Comparison of ENCODE assay signal across 29 mouse cellular contexts in the genomic region with DNA sequence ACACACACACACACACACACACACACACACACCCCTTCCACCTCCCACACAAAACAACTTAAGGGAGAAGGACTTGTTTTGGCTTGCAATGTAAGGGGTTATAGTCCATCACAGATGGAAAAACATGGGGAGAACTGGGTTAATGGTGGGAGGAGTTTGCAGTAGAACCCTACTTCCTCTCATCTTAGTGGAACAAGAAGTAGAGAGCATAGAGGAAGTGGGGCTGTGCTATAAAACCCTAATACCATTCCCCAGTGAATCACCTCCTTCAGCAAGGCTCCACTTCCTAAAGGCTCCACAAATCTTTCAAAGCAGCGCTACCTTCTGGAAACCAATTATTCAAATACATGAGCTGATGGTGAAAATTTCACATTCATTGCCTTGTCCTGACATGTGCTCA. TPM values are rescaled to one million over a fixed set of nuclear protein-coding genes. Genes with fewer than 3 reads are reported as not detected.
DNase-seq lines count a peak whose midpoint lies in the region; ATAC-seq and TF ChIP-seq lines count a peak whose summit lies in the region.
"Had no signal": no experiment of that assay in that cellular context is flagged by ENCODE, and none has a peak within 500 bp of the region (broad histone marks: within the 10 kb centered on the region; RNA-seq: fewer than 3 reads in every experiment).

No protein-coding gene starts in this region.

- no peak for TF ChIP-seq CTCF in kidney, adult 2 months (conservative IDR thresholded peaks at IDR 0.05; ENCODE audit: insufficient read depth, insufficient read length, low read depth, low read length)
- no peak for TF ChIP-seq CTCF in CH12.LX (conservative IDR thresholded peaks at IDR 0.05 in 1 of 2, IDR thresholded peaks at IDR 0.05 in 1 of 2; ENCODE audit: low read depth in 2 of 2, low read length in 2 of 2)
- no peak for TF ChIP-seq CTCF in bone marrow macrophage, adult 2 months (IDR thresholded peaks at IDR 0.05; ENCODE audit: low read depth, low read length)
- no peak for TF ChIP-seq CTCF in hindbrain, postnatal 0 days (IDR thresholded peaks at IDR 0.05; ENCODE audit: low read depth)

- peak; percentile 51 for ATAC-seq in megakaryocyte, adult 5-6 weeks (ENCODE audit: poor library complexity, severe bottlenecking)
- no peak for ATAC-seq in hindbrain, postnatal 0 days
- ATAC-seq: forebrain, embryonic 16.5 days; hindbrain, embryonic 16.5 days; intestine, embryonic 15.5 days; Patski had no signal

- TF ChIP-seq RAD21 in CH12.LX (IDR thresholded peaks at IDR 0.05; ENCODE audit: low read depth, low read length) = no peak

- H3K4me1 ChIP-seq in kidney, adult 2 months (ENCODE audit: control insufficient read depth, insufficient read depth, low read length) = peaks cover 2% of the 10 kb centered on the region; the same call in 1 of the 2 replicates
- H3K4me1 ChIP-seq in CH12.LX (ENCODE audit: control insufficient read depth in 1 of 2, insufficient read depth in 2 of 2) = peaks cover 0 to 22% of the 10 kb centered on the region in 2 experiments; a peak in 2 of 4 replicates
- peaks cover 30% of the 10 kb centered on the region for H3K4me1 ChIP-seq in bone marrow macrophage, adult 2 months (ENCODE audit: control insufficient read depth, insufficient read depth, low read length)
- no peaks in the 10 kb centered on the region for H3K4me1 ChIP-seq in hindbrain, postnatal 0 days (ENCODE audit: insufficient read depth, low read length)
- H3K4me1 ChIP-seq: embryonic facial prominence, embryonic 10.5 days; heart, embryonic 13.5 days; hindbrain, embryonic 12.5 days; intestine, embryonic 15.5 days had no signal

- no peaks in the 10 kb centered on the region; the same call in 1 of the 2 replicates for H3K27me3 ChIP-seq in kidney, adult 2 months (replicated peaks; ENCODE audit: control insufficient read depth, insufficient read depth, low read length)
- H3K27me3 ChIP-seq in CH12.LX (replicated peaks) = no peaks in the 10 kb centered on the region
- no peaks in the 10 kb centered on the region for H3K27me3 ChIP-seq in hindbrain, postnatal 0 days (ENCODE audit: insufficient read depth, low read length)
- H3K27me3 ChIP-seq: hindbrain, embryonic 12.5 days; intestine, embryonic 15.5 days had no signal

- no peaks in the 10 kb centered on the region for H3K79me2 ChIP-seq in CH12.LX (replicated peaks; ENCODE audit: control insufficient read depth, extremely low read depth, insufficient read depth, poor library complexity, severe bottlenecking)

- TF ChIP-seq POLR2A in kidney, adult 2 months (IDR thresholded peaks at IDR 0.05; ENCODE audit: low read depth, low read length) = no peak
- TF ChIP-seq POLR2A in CH12.LX (IDR thresholded peaks at IDR 0.05; ENCODE audit: low read depth, low read length) = no peak
- TF ChIP-seq POLR2A in bone marrow macrophage, adult 2 months (IDR thresholded peaks at IDR 0.05; ENCODE audit: borderline replicate concordance, low read depth, low read length) = no peak

- H3K27ac ChIP-seq in kidney, adult 2 months (ENCODE audit: insufficient read depth, low read depth, low read length) = peak overlapping the region; percentile 38; the same call in 1 of the 2 replicates
- no peak overlapping the region for H3K27ac ChIP-seq in CH12.LX (ENCODE audit: insufficient read depth, low read depth)
- H3K27ac ChIP-seq in bone marrow macrophage, adult 2 months (ENCODE audit: insufficient read depth, low read depth, low read length) = peak overlapping the region; percentile 92
- H3K27ac ChIP-seq in hindbrain, postnatal 0 days = no peak overlapping the region
- H3K27ac ChIP-seq: embryonic facial prominence, embryonic 10.5 days; heart, embryonic 13.5 days; hindbrain, embryonic 12.5 days; intestine, embryonic 15.5 days had no signal

- H3K9me3 ChIP-seq in CH12.LX (replicated peaks; ENCODE audit: low read length) = no peaks in the 10 kb centered on the region
- H3K9me3 ChIP-seq in hindbrain, postnatal 0 days (ENCODE audit: low read length) = no peaks in the 10 kb centered on the region
- H3K9me3 ChIP-seq: embryonic facial prominence, embryonic 10.5 days; G1E; heart, embryonic 13.5 days; hindbrain, embryonic 12.5 days; intestine, embryonic 15.5 days had no signal

- H3K4me3 ChIP-seq in kidney, adult 2 months (ENCODE audit: insufficient read depth, low read depth, low read length) = no peak overlapping the region
- H3K4me3 ChIP-seq in CH12.LX (replicated peaks in 1 of 3; ENCODE audit: low read depth in 2 of 3, low read length in 2 of 3, poor library complexity in 1 of 3) = no peak overlapping the region
- peak overlapping the region; percentile 16; the same call in 1 of the 2 replicates for H3K4me3 ChIP-seq in bone marrow macrophage, adult 2 months (ENCODE audit: insufficient read depth, low read length)
- H3K4me3 ChIP-seq in hindbrain, postnatal 0 days (ENCODE audit: low read length) = no peak overlapping the region
- H3K4me3 ChIP-seq: embryonic facial prominence, embryonic 10.5 days; heart, embryonic 13.5 days; hindbrain, embryonic 12.5 days; intestine, embryonic 15.5 days had no signal

- no peak overlapping the region for H3K4me2 ChIP-seq in CH12.LX (ENCODE audit: insufficient read depth, low read depth, poor library complexity, severe bottlenecking)
- H3K4me2 ChIP-seq in hindbrain, postnatal 0 days (ENCODE audit: low read depth, low read length) = no peak overlapping the region
- H3K4me2 ChIP-seq: heart, embryonic 13.5 days; hindbrain, embryonic 12.5 days; intestine, embryonic 15.5 days had no signal

- no peak for TF ChIP-seq EP300 in CH12.LX (IDR thresholded peaks at IDR 0.05; ENCODE audit: low read length)

- dilution Hi-C loops in CH12.LX (cut with MboI; ENCODE audit: extremely low pct_ligation_motif_present, extremely low pct_unique_long_range_greater_than_20kb, low sequenced_read_pairs) = no loop called here

- in situ Hi-C loops in CH12.LX (cut with MboI; ENCODE audit: low pct_ligation_motif_present, low pct_unique_long_range_greater_than_20kb, low sequenced_read_pairs) = no loop called here

- no peak for DNase-seq in kidney, adult 2 months
- no peak for DNase-seq in kidney, adult 11 months
- peak; percentile 27 for DNase-seq in CH12.LX (ENCODE audit: extremely low read depth)
- DNase-seq in adrenal gland, adult (ENCODE audit: inconsistent age in 2 of 2, low spot score in 1 of 2) = no peak
- DNase-seq in hindbrain, postnatal 0 days (ENCODE audit: low spot score) = no peak
- DNase-seq in left cerebral cortex, postnatal 36 days (ENCODE audit: low spot score in 2 of 2) = no peak
- DNase-seq: adrenal gland, adult 8-10 months; cerebellum, adult 11-12 months; cerebellum, adult 9-10 months; cerebellum, postnatal 25 days; gastrocnemius, postnatal 10 days; heart, postnatal 36 days; kidney, adult 8-10 months had no signal

- no peaks in the 10 kb centered on the region for H3K36me3 ChIP-seq in kidney, adult 2 months (ENCODE audit: control insufficient read depth, insufficient read depth, low read length)
- H3K36me3 ChIP-seq in CH12.LX (replicated peaks in 1 of 2; ENCODE audit: control insufficient read depth in 1 of 2, insufficient read depth in 1 of 2, low read length in 1 of 2) = no peaks in the 10 kb centered on the region
- no peaks in the 10 kb centered on the region for H3K36me3 ChIP-seq in hindbrain, postnatal 0 days (ENCODE audit: insufficient read depth, low read length)
- H3K36me3 ChIP-seq: embryonic facial prominence, embryonic 10.5 days; G1E; heart, embryonic 13.5 days; hindbrain, embryonic 12.5 days; intestine, embryonic 15.5 days had no signal

- 94% methylated on average over 1 of the region's 1 CpGs for WGBS in kidney, adult 2 months
- 95% methylated on average over 1 of the region's 1 CpGs for WGBS in hindbrain, postnatal 0 days

- H3K9ac ChIP-seq in CH12.LX (ENCODE audit: insufficient read depth, low read depth) = no peak overlapping the region
- H3K9ac ChIP-seq in hindbrain, postnatal 0 days (replicated peaks; ENCODE audit: low read length) = no peak overlapping the region
- H3K9ac ChIP-seq: heart, embryonic 13.5 days; hindbrain, embryonic 12.5 days; intestine, embryonic 15.5 days had no signal

- intact Hi-C loops in left cerebral cortex, postnatal 36 days (cut with DNase I) = no loop called here

TF ChIP-seq in CH12.LX, 34 proteins besides CTCF, POLR2A, EP300 and RAD21 (continues in another document):
- no peak for TF ChIP-seq MXI1 (IDR thresholded peaks at IDR 0.05; ENCODE audit: low read depth, low read length)

RNA-seq across cellular contexts. Expression of gene Ppp1r1a, which starts 11.7 kb away (rescaled TPM):
- 253 and 258 TPM in 2 replicates for polyA plus RNA-seq in kidney, adult 2 months (2012; rRNA removed)
- 0.21 TPM in 1 of 2 replicates, not detected in the other for total RNA-seq in CH12.LX (2012; rRNA removed)
- total RNA-seq in CH12.LX (2014; rRNA removed) = not detected in 2 replicates
- 0.59 and 1.1 TPM in 2 replicates for polyA plus RNA-seq in CH12.LX (2012; ENCODE audit: insufficient read length, low read depth)
- not detected in 2 replicates for polyA plus RNA-seq in bone marrow macrophage, adult 2 months (2012; ENCODE audit: insufficient read depth, insufficient read length, missing spikeins)
- total RNA-seq in megakaryocyte, adult 5-6 weeks (2015) = not detected in 2 replicates
- total RNA-seq in megakaryocyte, adult 5-6 weeks (2017) = not detected in 2 replicates
- total RNA-seq in hindbrain, postnatal 0 days (2014; rRNA removed) = 111 and 122 TPM in 2 replicates
- 196 and 197 TPM in 2 replicates for polyA plus RNA-seq in hindbrain, postnatal 0 days (2015; fragmentation: Nextera tagmentation; extraction: Ambion mirVana)
- total RNA-seq in left cerebral cortex, postnatal 36 days (2021) = 100 to 1,000 TPM; 148 to 164 TPM
- total RNA-seq: G1E had no signal
- polyA plus RNA-seq: G1E had no signal

RNA-seq across cellular contexts. Expression of gene Glycam1, which starts 15.4 kb away (rescaled TPM):
- polyA plus RNA-seq in kidney, adult 2 months (2012; rRNA removed) = 118 TPM in 1 of 2 replicates, not detected in the other
- total RNA-seq in CH12.LX (2012; rRNA removed) (not detected in 2 replicates), CH12.LX (2014; rRNA removed) (not detected in 2 replicates)
- not detected in 2 replicates for polyA plus RNA-seq in CH12.LX (2012; ENCODE audit: insufficient read length, low read depth)
- polyA plus RNA-seq in bone marrow macrophage, adult 2 months (2012; ENCODE audit: insufficient read depth, insufficient read length, missing spikeins) = not detected in 2 replicates
- total RNA-seq in megakaryocyte, adult 5-6 weeks (2015) = not detected in 2 replicates
- total RNA-seq in megakaryocyte, adult 5-6 weeks (2017) = not detected in 2 replicates
- total RNA-seq in hindbrain, postnatal 0 days (2014; rRNA removed) = not detected in 2 replicates
- polyA plus RNA-seq in hindbrain, postnatal 0 days (2015; fragmentation: Nextera tagmentation; extraction: Ambion mirVana) = not detected in 2 replicates
- total RNA-seq in left cerebral cortex, postnatal 36 days (2021) = not detected
- total RNA-seq: adrenal gland, adult 8-10 months; adrenal gland, postnatal 4 days; G1E; gastrocnemius, postnatal 10 days; gastrocnemius, postnatal 4 days; heart, adult 8-10 months; heart, postnatal 36 days had no signal
- polyA plus RNA-seq: embryonic facial prominence, embryonic 10.5 days; embryonic facial prominence, embryonic 14.5 days; forebrain, embryonic 16.5 days; frontal cortex, adult 2 months; G1E; heart, embryonic 13.5 days; heart, postnatal 0 days; hindbrain, embryonic 12.5 days; hindbrain, embryonic 16.5 days; intestine, embryonic 15.5 days; Patski had no signal

RNA-seq across cellular contexts. Expression of gene Pde1b, which starts 46.6 kb away (rescaled TPM):
- polyA plus RNA-seq in kidney, adult 2 months (2012; rRNA removed) = 2.0 and 2.8 TPM in 2 replicates
- total RNA-seq in CH12.LX (2012; rRNA removed) (15.0 and 16.3 TPM in 2 replicates), CH12.LX (2014; rRNA removed) (14.2 and 19.2 TPM in 2 replicates)
- polyA plus RNA-seq in CH12.LX (2012; ENCODE audit: insufficient read length, low read depth) = 31.9 and 36.7 TPM in 2 replicates
- polyA plus RNA-seq in bone marrow macrophage, adult 2 months (2012; ENCODE audit: insufficient read depth, insufficient read length, missing spikeins) = 49.4 and 63.6 TPM in 2 replicates
- total RNA-seq in megakaryocyte, adult 5-6 weeks (2015) = 13.2 and 16.8 TPM in 2 replicates
- total RNA-seq in megakaryocyte, adult 5-6 weeks (2017) = 8.2 and 12.9 TPM in 2 replicates
- 116 and 127 TPM in 2 replicates for total RNA-seq in hindbrain, postnatal 0 days (2014; rRNA removed)
- 67.2 and 67.6 TPM in 2 replicates for polyA plus RNA-seq in hindbrain, postnatal 0 days (2015; fragmentation: Nextera tagmentation; extraction: Ambion mirVana)
- total RNA-seq in left cerebral cortex, postnatal 36 days (2021) = 100 to 1,000 TPM; 160 to 189 TPM

Comparison
In these comparisons a context has a peak if more than half of its experiments do, and no peak if none do; other contexts are left out.
1. H3K27ac ChIP-seq: peak in kidney, adult 2 months (single experiment) and bone marrow macrophage, adult 2 months (single experiment); none in CH12.LX (single experiment) and hindbrain, postnatal 0 days (single experiment).
2. RNA of gene Ppp1r1a, which starts 11.7 kb away (total RNA-seq): 148 to 164 TPM in left cerebral cortex, postnatal 36 days and 111 to 122 TPM in hindbrain, postnatal 0 days; 0.21 TPM in CH12.LX and not detected in megakaryocyte, adult 5-6 weeks; every median in the first group is over 10 times any median in the second.